ENCODE assay signal across 8 mouse cellular contexts in genomic region chr7:34647052-34647451, GRCm38 (mm10). TPM values are rescaled to one million over a fixed set of nuclear protein-coding genes. Genes with fewer than 3 reads are reported as not detected.
DNase-seq lines count a peak whose midpoint lies in the region; ATAC-seq and TF ChIP-seq lines count a peak whose summit lies in the region.

No protein-coding gene starts in this region.

- no peaks in the 10 kb centered on the region for H3K27me3 ChIP-seq in forebrain, embryonic 14.5 days (replicated peaks; ENCODE audit: control insufficient read depth, insufficient read depth, low read length)
- no peaks in the 10 kb centered on the region for H3K27me3 ChIP-seq in forebrain, embryonic 15.5 days
- H3K27me3 ChIP-seq in midbrain, postnatal 0 days (ENCODE audit: insufficient read depth, low read length) = no peaks in the 10 kb centered on the region
- H3K27me3 ChIP-seq in midbrain, embryonic 10.5 days (ENCODE audit: low read depth, poor library complexity, severe bottlenecking) = no peaks in the 10 kb centered on the region
- H3K27me3 ChIP-seq in neural tube, embryonic 15.5 days (replicated peaks) = no peaks in the 10 kb centered on the region

- H3K4me1 ChIP-seq in forebrain, embryonic 14.5 days (ENCODE audit: control insufficient read depth, insufficient read depth, low read length) = peaks cover 12% of the 10 kb centered on the region; the same call in 1 of the 2 replicates
- H3K4me1 ChIP-seq in forebrain, embryonic 15.5 days = peaks cover 28% of the 10 kb centered on the region
- no peaks in the 10 kb centered on the region for H3K4me1 ChIP-seq in midbrain, postnatal 0 days (ENCODE audit: insufficient read depth, low read length)
- H3K4me1 ChIP-seq in midbrain, embryonic 10.5 days = peaks cover 15% of the 10 kb centered on the region
- H3K4me1 ChIP-seq in neural tube, embryonic 15.5 days = peaks cover 72% of the 10 kb centered on the region

- no peak overlapping the region for H3K9ac ChIP-seq in forebrain, embryonic 14.5 days (ENCODE audit: low read length)
- H3K9ac ChIP-seq in forebrain, embryonic 15.5 days (replicated peaks) = no peak overlapping the region
- H3K9ac ChIP-seq in midbrain, postnatal 0 days (replicated peaks; ENCODE audit: low read length, poor library complexity, severe bottlenecking) = no peak overlapping the region
- no peak overlapping the region for H3K9ac ChIP-seq in neural tube, embryonic 15.5 days (replicated peaks)

- 45% methylated on average over 9 of the region's 9 CpGs for WGBS in forebrain, embryonic 14.5 days
- 37% methylated on average over 9 of the region's 9 CpGs for WGBS in forebrain, embryonic 15.5 days
- WGBS in midbrain, postnatal 0 days = 72% methylated on average over 9 of the region's 9 CpGs
- WGBS in midbrain, embryonic 10.5 days = 91% methylated on average over 9 of the region's 9 CpGs
- 50% methylated on average over 9 of the region's 9 CpGs for WGBS in neural tube, embryonic 15.5 days

- TF ChIP-seq CTCF in midbrain, postnatal 0 days (IDR thresholded peaks at IDR 0.05) = no peak

- no peak overlapping the region for H3K4me2 ChIP-seq in forebrain, embryonic 14.5 days (ENCODE audit: low read length)
- H3K4me2 ChIP-seq in forebrain, embryonic 15.5 days (replicated peaks) = no peak overlapping the region
- H3K4me2 ChIP-seq in midbrain, postnatal 0 days (ENCODE audit: low read depth, low read length, poor library complexity, severe bottlenecking) = no peak overlapping the region
- H3K4me2 ChIP-seq in neural tube, embryonic 15.5 days = no peak overlapping the region

- no peaks in the 10 kb centered on the region for H3K9me3 ChIP-seq in forebrain, embryonic 14.5 days (replicated peaks; ENCODE audit: control insufficient read depth, low read length)
- H3K9me3 ChIP-seq in forebrain, embryonic 15.5 days = no peaks in the 10 kb centered on the region
- H3K9me3 ChIP-seq in midbrain, postnatal 0 days (ENCODE audit: low read length) = no peaks in the 10 kb centered on the region
- no peaks in the 10 kb centered on the region; the same call in 1 of the 2 replicates for H3K9me3 ChIP-seq in midbrain, embryonic 10.5 days (replicated peaks)
- no peaks in the 10 kb centered on the region for H3K9me3 ChIP-seq in neural tube, embryonic 15.5 days (replicated peaks)

- peak; percentile 66 for DNase-seq in forebrain, embryonic 14.5 days (ENCODE audit: low spot score)
- peak; percentile 45 for DNase-seq in midbrain, postnatal 0 days (ENCODE audit: low spot score)
- DNase-seq in midbrain, embryonic 10.5 days (ENCODE audit: low spot score) = no peak
- DNase-seq in gastrocnemius, postnatal 10 days = peak; percentile 68
- DNase-seq in lung, postnatal 25 days (ENCODE audit: low spot score) = peak; percentile 54
- DNase-seq in spleen, adult 12 weeks (ENCODE audit: low spot score) = no peak

- no peak overlapping the region for H3K4me3 ChIP-seq in forebrain, embryonic 14.5 days (ENCODE audit: low read depth, low read length)
- H3K4me3 ChIP-seq in forebrain, embryonic 15.5 days = no peak overlapping the region
- no peak overlapping the region for H3K4me3 ChIP-seq in midbrain, postnatal 0 days (ENCODE audit: low read depth, low read length)
- H3K4me3 ChIP-seq in midbrain, embryonic 10.5 days = no peak overlapping the region
- no peak overlapping the region for H3K4me3 ChIP-seq in neural tube, embryonic 15.5 days (replicated peaks)

- ATAC-seq in forebrain, embryonic 14.5 days = peak; percentile 43; the same call in 1 of the 2 replicates
- ATAC-seq in forebrain, embryonic 15.5 days (replicated peaks) = no peak
- no peak for ATAC-seq in midbrain, postnatal 0 days (ENCODE audit: low FRiP score)
- ATAC-seq in neural tube, embryonic 15.5 days (ENCODE audit: low FRiP score) = no peak

- H3K27ac ChIP-seq in forebrain, embryonic 14.5 days (ENCODE audit: low read depth, low read length) = no peak overlapping the region
- no peak overlapping the region for H3K27ac ChIP-seq in forebrain, embryonic 15.5 days (replicated peaks)
- H3K27ac ChIP-seq in midbrain, postnatal 0 days (ENCODE audit: low read depth, low read length) = no peak overlapping the region
- no peak overlapping the region for H3K27ac ChIP-seq in midbrain, embryonic 10.5 days (replicated peaks)
- H3K27ac ChIP-seq in neural tube, embryonic 15.5 days (replicated peaks) = no peak overlapping the region

- H3K36me3 ChIP-seq in forebrain, embryonic 14.5 days (ENCODE audit: control insufficient read depth, insufficient read depth, low read length) = peaks cover 73% of the 10 kb centered on the region
- peaks cover 37% of the 10 kb centered on the region for H3K36me3 ChIP-seq in forebrain, embryonic 15.5 days
- H3K36me3 ChIP-seq in midbrain, postnatal 0 days (ENCODE audit: insufficient read depth, low read length) = peaks cover 5% of the 10 kb centered on the region; the same call in 1 of the 2 replicates
- peaks cover 97% of the 10 kb centered on the region for H3K36me3 ChIP-seq in midbrain, embryonic 10.5 days
- peaks cover 44% of the 10 kb centered on the region for H3K36me3 ChIP-seq in neural tube, embryonic 15.5 days

RNA-seq across cellular contexts. Expression of gene Kctd15, which starts 9.5 kb away (rescaled TPM):
- 13.9 and 16.0 TPM in 2 replicates for polyA plus RNA-seq in forebrain, embryonic 14.5 days (2014; fragmentation: Nextera tagmentation; extraction: Ambion mirVana)
- 27.7 and 29.0 TPM in 2 replicates for polyA plus RNA-seq in forebrain, embryonic 15.5 days (2015; fragmentation: Nextera tagmentation; extraction: Ambion mirVana)
- total RNA-seq in midbrain, postnatal 0 days (2014; rRNA removed) = 61.3 and 69.1 TPM in 2 replicates
- 15.0 and 15.7 TPM in 2 replicates for polyA plus RNA-seq in midbrain, postnatal 0 days (2015; fragmentation: Nextera tagmentation; extraction: Ambion mirVana)
- 36.8 and 44.6 TPM in 2 replicates for polyA plus RNA-seq in midbrain, embryonic 10.5 days (2016; fragmentation: Nextera tagmentation; extraction: Ambion mirVana)
- total RNA-seq in gastrocnemius, postnatal 10 days (2021) = 10 to 100 TPM; 37.0 to 37.2 TPM
- 26.0 and 26.9 TPM in 2 replicates for polyA plus RNA-seq in neural tube, embryonic 15.5 days (2015; fragmentation: Nextera tagmentation; extraction: Ambion mirVana)

Comparison
In these comparisons a context has a peak if more than half of its experiments do, and no peak if none do; other contexts are left out.
1. DNase-seq: peak in forebrain, embryonic 14.5 days (single experiment), midbrain, postnatal 0 days (single experiment), gastrocnemius, postnatal 10 days (single experiment) and lung, postnatal 25 days (single experiment); none in midbrain, embryonic 10.5 days (single experiment) and spleen, adult 12 weeks (single experiment).